Mouse (Mus musculus): ENCODE results near the gene Sqstm1. TPM values are rescaled to one million over a fixed set of nuclear protein-coding genes. Genes with fewer than 3 reads are reported as not detected.

The Sqstm1 gene
- 176 and 177 TPM in 2 replicates for polyA plus RNA-seq (2014; fragmentation: Nextera tagmentation; extraction: Ambion mirVana)

DNA sequence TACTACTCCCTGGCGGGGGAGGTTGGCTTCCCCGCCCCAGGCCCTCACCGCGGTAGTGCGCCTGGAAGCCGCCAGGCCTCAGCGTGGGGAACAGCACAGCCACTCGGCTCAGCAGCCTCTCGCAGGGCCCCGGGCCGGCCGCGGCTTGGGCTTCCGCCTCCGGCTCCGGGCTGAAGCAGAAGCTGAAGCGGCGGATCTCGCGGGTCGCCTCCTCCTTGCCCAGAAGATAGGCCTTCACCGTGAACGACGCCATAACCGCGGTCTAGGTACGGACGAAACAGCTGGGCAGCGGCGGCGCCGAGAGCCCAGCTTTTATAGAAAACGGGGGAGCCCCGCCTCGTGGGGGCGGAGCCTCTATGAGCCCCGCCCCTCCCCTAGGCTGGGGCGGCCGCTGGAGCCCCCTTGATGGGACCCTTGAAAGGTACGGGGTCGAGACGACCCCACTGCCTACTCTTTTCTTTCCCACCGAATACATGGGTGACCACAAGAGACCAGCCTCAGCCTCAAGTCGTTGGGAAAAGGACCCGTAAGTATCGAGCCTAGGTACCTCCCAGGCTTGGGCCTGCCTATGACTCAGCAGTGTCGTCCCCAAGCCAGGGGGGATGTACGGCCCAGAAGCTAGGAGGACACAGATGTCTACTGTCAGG lies at the start of gene Sqstm1, which contains the start of gene Mgat4b:
Sqstm1 (minus strand) TSS at position 323 of the 647 bp plus-strand sequence.
Mgat4b (plus strand) TSS at position 386 of the 647 bp plus-strand sequence.
- H3K27me3 ChIP-seq (replicated peaks; ENCODE audit: control insufficient read depth, insufficient read depth, low read length): no peaks in the 10 kb centered on the region
- H3K4me2 ChIP-seq: peak within 1 kb of the TSS; percentile 80
- ATAC-seq (replicated peaks; ENCODE audit: low FRiP score) (peak; percentile 69), DNase-seq (ENCODE audit: low spot score) (peak; percentile 92)
- H3K4me1 ChIP-seq (replicated peaks; ENCODE audit: control insufficient read depth, insufficient read depth, low read length): peaks cover 19% of the 10 kb centered on the region
- H3K9me3 ChIP-seq (ENCODE audit: control insufficient read depth, low read length): no peaks in the 10 kb centered on the region
- peaks cover 20% of the 10 kb centered on the region for H3K36me3 ChIP-seq (ENCODE audit: control insufficient read depth, insufficient read depth, low read length)
- H3K9ac ChIP-seq (ENCODE audit: low read depth, low read length): peak within 1 kb of the TSS; percentile 91
- H3K27ac ChIP-seq (ENCODE audit: low read depth, low read length): peak within 1 kb of the TSS; percentile 96
- WGBS: 1% methylated on average over 47 of the region's 48 CpGs
- peak within 1 kb of the TSS; percentile 86 for H3K4me3 ChIP-seq (ENCODE audit: low read depth, low read length)

DNA sequence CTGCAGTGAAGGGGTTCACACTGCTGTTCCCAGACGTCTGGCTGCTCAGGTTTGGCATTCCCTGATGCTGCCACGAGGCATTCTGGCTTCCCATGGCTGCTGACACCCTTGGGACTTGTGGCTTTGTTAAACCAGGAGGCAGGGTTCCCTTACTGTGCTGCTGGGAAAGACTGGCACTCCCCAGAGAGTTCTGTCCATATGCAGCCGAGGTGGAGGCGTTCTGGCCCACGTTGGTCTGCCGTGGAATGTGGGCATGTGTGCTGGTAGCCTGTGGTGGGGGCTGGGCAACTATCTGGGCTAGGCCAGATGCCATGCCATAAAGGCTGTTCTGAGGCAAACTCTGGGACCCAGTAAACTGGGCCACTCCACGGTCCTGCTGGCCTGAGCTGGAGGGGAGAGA lies 47.7 kb upstream of the Sqstm1 start:
- H3K27me3 ChIP-seq (replicated peaks; ENCODE audit: control insufficient read depth, insufficient read depth, low read length): no peaks in the 10 kb centered on the region
- no peaks in the 10 kb centered on the region for H3K4me1 ChIP-seq (replicated peaks; ENCODE audit: control insufficient read depth, insufficient read depth, low read length)
- no peak overlapping the region for H3K4me2 ChIP-seq
- WGBS: 84% methylated on average over 7 of the region's 7 CpGs
- no peak overlapping the region for H3K27ac ChIP-seq (ENCODE audit: low read depth, low read length)
- peaks cover 34% of the 10 kb centered on the region for H3K36me3 ChIP-seq (ENCODE audit: control insufficient read depth, insufficient read depth, low read length)
- no peak overlapping the region for H3K9ac ChIP-seq (ENCODE audit: low read depth, low read length)
- DNase-seq (ENCODE audit: low spot score) (no peak), ATAC-seq (replicated peaks; ENCODE audit: low FRiP score) (no peak)
- no peaks in the 10 kb centered on the region for H3K9me3 ChIP-seq (ENCODE audit: control insufficient read depth, low read length)
- H3K4me3 ChIP-seq (ENCODE audit: low read depth, low read length): no peak overlapping the region

DNA sequence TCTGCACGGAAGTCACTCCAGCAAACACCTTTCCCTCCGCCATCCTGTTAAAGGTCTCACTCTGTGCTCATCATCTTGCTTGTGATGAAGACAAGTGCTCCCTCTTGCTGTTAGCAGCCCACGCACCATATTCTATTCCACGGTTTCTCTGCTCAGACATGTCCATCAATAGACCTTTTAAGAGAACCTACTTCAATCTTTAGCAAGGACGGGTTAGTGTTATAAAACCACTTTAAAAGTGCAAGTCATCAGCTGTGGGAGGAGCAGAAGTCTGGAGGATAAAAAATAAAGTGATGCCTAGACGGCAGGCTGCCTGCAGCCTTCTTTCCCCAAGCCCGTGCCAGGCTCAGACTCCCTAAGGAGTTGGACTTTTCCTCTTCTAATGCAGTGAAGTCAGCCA lies 46.0 kb upstream of the Sqstm1 start:
- ATAC-seq (replicated peaks; ENCODE audit: low FRiP score) (no peak), DNase-seq (ENCODE audit: low spot score) (no peak)
- Histone ChIP-seq H3K4me3 (ENCODE audit: low read depth, low read length) (no peak overlapping the region), H3K27me3 (replicated peaks; ENCODE audit: control insufficient read depth, insufficient read depth, low read length) (no peaks in the 10 kb centered on the region), H3K27ac (ENCODE audit: low read depth, low read length) (no peak overlapping the region), H3K4me2 (no peak overlapping the region), H3K9ac (ENCODE audit: low read depth, low read length) (no peak overlapping the region), H3K36me3 (ENCODE audit: control insufficient read depth, insufficient read depth, low read length) (peaks cover 22% of the 10 kb centered on the region), H3K4me1 (replicated peaks; ENCODE audit: control insufficient read depth, insufficient read depth, low read length) (no peaks in the 10 kb centered on the region), H3K9me3 (ENCODE audit: control insufficient read depth, low read length) (no peaks in the 10 kb centered on the region)
- WGBS: 74% methylated on average over 7 of the region's 7 CpGs

DNA sequence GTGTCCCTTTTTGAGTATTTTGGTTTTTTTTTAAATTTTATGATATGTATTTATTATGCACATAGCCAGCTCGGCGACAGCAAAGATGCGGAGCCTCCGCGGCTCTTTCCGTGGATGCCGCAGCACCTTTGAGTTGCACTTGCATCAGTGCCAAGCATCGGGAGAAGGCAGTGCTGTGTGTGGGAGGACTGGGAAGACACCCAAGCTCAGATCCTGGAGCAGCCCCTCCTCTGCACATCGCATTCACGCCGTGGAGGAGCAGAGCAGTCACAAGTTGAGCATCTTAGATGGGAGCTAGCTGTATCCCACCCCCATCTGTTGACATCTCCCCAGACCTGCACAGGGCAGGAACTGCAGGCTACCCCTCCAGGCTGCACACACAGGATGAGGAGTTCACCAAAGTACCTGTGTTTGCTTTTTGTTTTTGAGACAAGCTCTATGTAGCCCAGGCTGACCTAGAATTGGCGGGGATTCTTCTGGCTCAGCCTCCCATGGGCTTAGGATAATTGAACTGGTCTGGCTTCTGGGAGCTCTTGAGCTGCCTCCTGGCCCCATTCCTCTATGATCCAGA lies 43.5 kb upstream of the Sqstm1 start:
- 85% methylated on average over 12 of the region's 12 CpGs for WGBS
- Histone ChIP-seq H3K4me1 (replicated peaks; ENCODE audit: control insufficient read depth, insufficient read depth, low read length) (no peaks in the 10 kb centered on the region), H3K4me2 (no peak overlapping the region)

DNA sequence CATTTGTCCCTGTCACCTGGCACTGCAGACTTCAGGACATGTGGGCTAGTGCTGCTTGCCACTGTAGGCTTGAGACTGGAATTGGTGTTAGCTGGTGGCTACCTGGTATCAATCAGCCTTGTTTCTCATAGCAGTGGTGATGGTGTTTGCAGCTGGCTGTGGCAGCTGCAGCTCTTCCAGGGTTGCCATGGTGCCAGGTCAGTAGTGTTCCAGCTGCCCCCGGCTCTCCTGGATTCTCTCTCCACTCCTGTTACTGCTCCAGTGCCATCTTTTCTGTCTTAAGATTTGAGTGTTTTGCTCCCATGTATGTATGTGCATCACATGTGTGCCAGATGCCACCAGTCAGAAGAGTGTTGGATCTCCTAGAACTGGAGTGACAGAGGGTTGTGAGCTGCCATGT lies 42.8 kb upstream of the Sqstm1 start:
- H3K4me2 ChIP-seq: no peak overlapping the region
- ATAC-seq (replicated peaks; ENCODE audit: low FRiP score) (no peak), DNase-seq (ENCODE audit: low spot score) (no peak)
- no peak overlapping the region for H3K9ac ChIP-seq (ENCODE audit: low read depth, low read length)
- H3K4me1 ChIP-seq (replicated peaks; ENCODE audit: control insufficient read depth, insufficient read depth, low read length): no peaks in the 10 kb centered on the region
- H3K27ac ChIP-seq (ENCODE audit: low read depth, low read length): no peak overlapping the region
- no peaks in the 10 kb centered on the region for H3K9me3 ChIP-seq (ENCODE audit: control insufficient read depth, low read length)
- no peak overlapping the region for H3K4me3 ChIP-seq (ENCODE audit: low read depth, low read length)
- no peaks in the 10 kb centered on the region for H3K27me3 ChIP-seq (replicated peaks; ENCODE audit: control insufficient read depth, insufficient read depth, low read length)
- WGBS: 71% methylated on average over 1 of the region's 1 CpGs
- H3K36me3 ChIP-seq (ENCODE audit: control insufficient read depth, insufficient read depth, low read length): peaks cover 13% of the 10 kb centered on the region

More for the DNA sequence above, 43.5 kb upstream of the Sqstm1 start:
- Histone ChIP-seq H3K9me3 (ENCODE audit: control insufficient read depth, low read length) (no peaks in the 10 kb centered on the region), H3K36me3 (ENCODE audit: control insufficient read depth, insufficient read depth, low read length) (peaks cover 15% of the 10 kb centered on the region), H3K9ac (ENCODE audit: low read depth, low read length) (no peak overlapping the region), H3K27me3 (replicated peaks; ENCODE audit: control insufficient read depth, insufficient read depth, low read length) (no peaks in the 10 kb centered on the region), H3K4me3 (ENCODE audit: low read depth, low read length) (no peak overlapping the region), H3K27ac (ENCODE audit: low read depth, low read length) (no peak overlapping the region)
- DNase-seq (ENCODE audit: low spot score) (no peak), ATAC-seq (replicated peaks; ENCODE audit: low FRiP score) (no peak)

DNA sequence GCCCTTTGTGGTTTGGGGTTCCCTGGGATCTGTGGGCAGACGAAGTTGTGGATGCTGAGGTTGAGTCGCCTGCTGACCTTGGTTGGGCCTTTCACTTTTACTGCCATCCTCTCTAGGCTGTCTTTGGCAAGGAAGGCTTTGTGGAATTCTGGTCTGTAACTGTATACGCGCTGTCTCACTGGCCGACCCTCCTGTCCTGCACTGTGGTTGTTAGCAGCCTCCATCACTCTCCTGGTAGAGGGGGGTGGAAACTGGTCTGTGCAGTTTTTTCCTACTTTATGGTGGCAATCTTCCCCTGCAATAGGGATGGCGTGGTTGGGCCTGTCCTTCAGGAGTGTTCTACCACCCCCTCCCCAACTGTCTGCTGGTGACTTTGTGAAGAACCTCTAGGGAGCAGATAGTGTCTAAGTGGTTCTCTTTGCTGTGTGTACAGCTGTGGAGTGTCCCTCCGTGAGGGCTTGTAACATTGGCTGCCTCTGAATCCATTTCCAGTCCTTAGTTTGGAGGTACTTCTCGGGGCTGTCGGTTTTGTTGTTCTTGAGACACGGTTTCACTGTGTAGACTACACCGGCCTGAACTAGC lies 42.1 kb upstream of the Sqstm1 start:
- Histone ChIP-seq H3K4me1 (replicated peaks; ENCODE audit: control insufficient read depth, insufficient read depth, low read length) (no peaks in the 10 kb centered on the region), H3K9ac (ENCODE audit: low read depth, low read length) (no peak overlapping the region), H3K27ac (ENCODE audit: low read depth, low read length) (no peak overlapping the region), H3K9me3 (ENCODE audit: control insufficient read depth, low read length) (no peaks in the 10 kb centered on the region), H3K4me2 (no peak overlapping the region), H3K36me3 (ENCODE audit: control insufficient read depth, insufficient read depth, low read length) (peaks cover 7% of the 10 kb centered on the region; the same call in 1 of the 2 replicates), H3K27me3 (replicated peaks; ENCODE audit: control insufficient read depth, insufficient read depth, low read length) (no peaks in the 10 kb centered on the region), H3K4me3 (ENCODE audit: low read depth, low read length) (no peak overlapping the region)
- 73% methylated on average over 11 of the region's 11 CpGs for WGBS
- DNase-seq (ENCODE audit: low spot score): no peak
- no peak for ATAC-seq (replicated peaks; ENCODE audit: low FRiP score)

DNA sequence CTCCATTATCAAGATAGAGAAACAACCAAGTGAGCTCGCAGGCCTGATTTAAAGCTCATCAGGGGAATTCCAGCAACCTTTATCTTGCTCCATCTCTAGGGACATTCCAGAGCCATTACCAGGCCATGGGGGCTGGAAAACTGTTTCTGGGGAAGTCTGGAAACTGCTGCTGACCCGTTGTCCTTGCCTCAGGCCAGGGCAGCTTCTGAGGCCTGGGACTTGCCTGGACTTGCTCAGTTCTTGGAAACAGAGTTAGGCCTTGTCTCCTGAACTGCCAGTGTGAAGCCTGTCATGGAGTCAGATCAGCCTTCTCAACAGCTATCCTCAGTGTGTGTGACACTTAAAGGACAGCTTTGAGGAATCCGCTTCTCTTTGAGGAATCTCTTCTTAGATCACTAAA lies 41.5 kb upstream of the Sqstm1 start:
- WGBS: 55% methylated on average over 3 of the region's 3 CpGs
- Histone ChIP-seq H3K4me2 (no peak overlapping the region), H3K4me3 (ENCODE audit: low read depth, low read length) (no peak overlapping the region), H3K36me3 (ENCODE audit: control insufficient read depth, insufficient read depth, low read length) (peaks cover 5% of the 10 kb centered on the region; the same call in 1 of the 2 replicates), H3K27ac (ENCODE audit: low read depth, low read length) (no peak overlapping the region), H3K27me3 (replicated peaks; ENCODE audit: control insufficient read depth, insufficient read depth, low read length) (no peaks in the 10 kb centered on the region), H3K4me1 (replicated peaks; ENCODE audit: control insufficient read depth, insufficient read depth, low read length) (no peaks in the 10 kb centered on the region), H3K9me3 (ENCODE audit: control insufficient read depth, low read length) (no peaks in the 10 kb centered on the region), H3K9ac (ENCODE audit: low read depth, low read length) (no peak overlapping the region)
- ATAC-seq (replicated peaks; ENCODE audit: low FRiP score) (no peak), DNase-seq (ENCODE audit: low spot score) (no peak)

DNA sequence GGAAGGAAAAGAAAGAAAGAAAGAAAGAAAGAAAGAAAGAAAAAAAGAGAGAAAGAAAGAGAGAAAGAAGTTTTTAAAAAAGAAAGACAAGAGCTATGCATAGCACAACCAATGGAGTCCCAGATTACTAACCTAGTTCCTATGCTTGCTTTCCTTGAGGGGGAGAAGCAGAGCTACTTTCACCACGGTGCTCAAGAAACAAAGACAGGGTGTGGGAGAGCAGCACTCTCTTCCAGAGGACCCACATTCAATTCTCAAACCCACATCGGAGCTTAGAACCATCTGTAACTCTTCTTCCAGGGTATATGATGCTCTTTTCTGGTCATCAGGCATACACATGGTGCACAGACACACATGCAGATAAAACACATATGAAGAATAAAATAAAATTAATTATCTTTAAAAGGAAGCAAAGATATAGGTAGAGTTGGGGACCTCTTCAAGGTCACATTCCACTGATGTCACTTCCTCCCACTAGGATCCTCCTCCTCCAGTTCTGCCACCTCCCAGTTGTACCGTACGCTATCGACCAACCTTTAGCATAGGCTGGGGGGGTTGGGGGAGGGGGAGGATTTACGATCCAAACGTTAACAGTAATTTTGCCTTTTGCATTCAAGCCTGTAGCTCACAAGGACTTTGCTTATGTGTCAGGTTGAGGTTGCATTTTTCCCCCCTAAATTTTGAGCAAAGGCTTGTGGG lies 38.0 kb upstream of the Sqstm1 start:
- H3K27ac ChIP-seq (ENCODE audit: low read depth, low read length): no peak overlapping the region
- H3K9ac ChIP-seq (ENCODE audit: low read depth, low read length): no peak overlapping the region
- no peaks in the 10 kb centered on the region for H3K27me3 ChIP-seq (replicated peaks; ENCODE audit: control insufficient read depth, insufficient read depth, low read length)
- DNase-seq (ENCODE audit: low spot score) (no peak), ATAC-seq (replicated peaks; ENCODE audit: low FRiP score) (no peak)
- H3K4me1 ChIP-seq (replicated peaks; ENCODE audit: control insufficient read depth, insufficient read depth, low read length): no peaks in the 10 kb centered on the region
- H3K4me2 ChIP-seq: no peak overlapping the region
- H3K36me3 ChIP-seq (ENCODE audit: control insufficient read depth, insufficient read depth, low read length): no peaks in the 10 kb centered on the region
- no peaks in the 10 kb centered on the region for H3K9me3 ChIP-seq (ENCODE audit: control insufficient read depth, low read length)
- no peak overlapping the region for H3K4me3 ChIP-seq (ENCODE audit: low read depth, low read length)
- 78% methylated on average over 7 of the region's 7 CpGs for WGBS

All from liver, embryonic 11.5 days (tissue).